Mouse (Mus musculus): ENCODE results near the gene Abhd5.

GRCm38 (mm10) chr9:122429685-122430084, 78.3 kb downstream of the Abhd5 start:
- TF ChIP-seq CTCF (IDR thresholded peaks at IDR 0.05; ENCODE audit: control insufficient read depth, insufficient read depth, insufficient replicate concordance, low read depth, low read length): no peak
- no peak for TF ChIP-seq POLR2A (IDR thresholded peaks at IDR 0.05; ENCODE audit: control insufficient read depth, low read depth, low read length)
